Mouse (Mus musculus) lung, adult 2 months (tissue): ENCODE measurements around the gene Lrba.

Source experiments
- CTCF ChIP-seq: fragments of 200-500 bp; IDR thresholded peaks from 2 replicates; pipeline ENCODE4 v1.5.1; 2011; ENCODE audit warnings: mild to moderate bottlenecking, low read length, control low read depth; ENCODE audit not compliant: insufficient read depth
- POLR2A ChIP-seq: fragments of 200-500 bp; IDR thresholded peaks from 2 replicates; pipeline ENCODE4 v1.6.1; 2011; ENCODE audit warnings: low read depth, mild to moderate bottlenecking, control low read depth, low read length, borderline replicate concordance; ENCODE audit errors: extremely low read depth

GRCm38 (mm10) chr3:86247193-86247592 lies 22.7 kb downstream of the Lrba start:
- no peak for TF ChIP-seq CTCF
- TF ChIP-seq POLR2A, result no peak
